ENCODE assay signal across 13 mouse cellular contexts in the genomic region with DNA sequence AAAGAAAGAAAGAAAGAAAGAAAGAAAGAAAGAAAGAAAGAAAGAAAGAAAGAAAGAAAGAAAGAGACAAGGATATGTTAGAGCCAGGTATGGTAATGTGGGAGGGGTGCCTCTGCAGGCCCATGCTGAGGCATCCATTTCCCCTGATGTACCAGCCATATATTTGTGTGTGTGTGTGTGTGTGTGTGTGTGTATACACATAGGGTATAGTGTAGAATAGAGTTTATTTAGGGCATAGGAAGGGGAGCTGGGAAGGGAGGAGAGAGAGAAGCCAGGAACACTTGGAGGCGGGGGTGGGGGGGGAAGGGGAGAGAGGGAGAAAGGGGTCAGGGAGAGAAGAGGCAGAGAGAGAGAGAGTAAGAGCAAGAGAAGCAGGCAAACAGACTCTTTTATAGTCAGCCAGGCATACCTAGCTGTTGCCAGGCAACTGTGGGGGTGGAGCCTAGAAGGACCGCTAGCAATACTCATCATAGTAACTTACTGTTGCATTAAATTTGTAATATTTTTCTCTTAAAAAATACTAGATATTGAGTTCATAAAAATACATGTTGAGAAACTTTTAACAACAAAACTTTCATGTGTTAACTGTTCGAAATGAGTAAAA.
A peak's percentile ranks its signal among the peaks of the same experiment; 100 is the strongest.
DNase-seq lines count a peak whose midpoint lies in the region; ATAC-seq and TF ChIP-seq lines count a peak whose summit lies in the region.
"Had no signal": no experiment of that assay in that cellular context is flagged by ENCODE, and none has a peak within 500 bp of the region (broad histone marks: within the 10 kb centered on the region; RNA-seq: fewer than 3 reads in every experiment).

No protein-coding gene starts in this region.

- no peaks in the 10 kb centered on the region for H3K27me3 ChIP-seq in intestine, embryonic 15.5 days (replicated peaks)
- no peaks in the 10 kb centered on the region for H3K27me3 ChIP-seq in intestine, postnatal 0 days (replicated peaks; ENCODE audit: control insufficient read depth, insufficient read depth, low read length)
- no peaks in the 10 kb centered on the region for H3K27me3 ChIP-seq in hindbrain, embryonic 12.5 days
- no peaks in the 10 kb centered on the region for H3K27me3 ChIP-seq in midbrain, embryonic 14.5 days (ENCODE audit: control insufficient read depth, insufficient read depth, low read length)
- H3K27me3 ChIP-seq: heart, embryonic 13.5 days had no signal

- TF ChIP-seq POLR2A in brain, embryonic 14.5 days (IDR thresholded peaks at IDR 0.05; ENCODE audit: borderline replicate concordance, extremely low read depth, insufficient read depth, insufficient read length, poor library complexity, severe bottlenecking), result no peak

- 61% methylated on average over 3 of the region's 3 CpGs for WGBS in intestine, embryonic 15.5 days
- WGBS in intestine, postnatal 0 days, result 58% methylated on average over 3 of the region's 3 CpGs
- 49% methylated on average over 3 of the region's 3 CpGs for WGBS in hindbrain, embryonic 12.5 days
- 38% methylated on average over 3 of the region's 3 CpGs for WGBS in midbrain, embryonic 14.5 days

- H3K27ac ChIP-seq in intestine, embryonic 15.5 days, result no peak overlapping the region
- no peak overlapping the region for H3K27ac ChIP-seq in intestine, postnatal 0 days (ENCODE audit: low read depth, low read length)
- H3K27ac ChIP-seq in hindbrain, embryonic 12.5 days, result no peak overlapping the region
- no peak overlapping the region for H3K27ac ChIP-seq in midbrain, embryonic 14.5 days (replicated peaks; ENCODE audit: low read depth, low read length)
- H3K27ac ChIP-seq: heart, embryonic 13.5 days had no signal

- H3K9ac ChIP-seq in intestine, embryonic 15.5 days, result no peak overlapping the region
- no peak overlapping the region for H3K9ac ChIP-seq in intestine, postnatal 0 days (ENCODE audit: low read depth, low read length)
- no peak overlapping the region for H3K9ac ChIP-seq in hindbrain, embryonic 12.5 days
- no peak overlapping the region for H3K9ac ChIP-seq in midbrain, embryonic 14.5 days (replicated peaks; ENCODE audit: low read length)
- H3K9ac ChIP-seq: heart, embryonic 13.5 days; liver, postnatal 0 days had no signal

- peak; percentile 60; the same call in 1 of the 2 replicates for ATAC-seq in intestine, embryonic 15.5 days
- ATAC-seq in intestine, postnatal 0 days, result no peak
- ATAC-seq in hindbrain, embryonic 12.5 days (ENCODE audit: low FRiP score), result peak; percentile 87
- peak; percentile 70; the same call in 1 of the 2 replicates for ATAC-seq in midbrain, embryonic 14.5 days (ENCODE audit: low FRiP score, low TSS enrichment)
- ATAC-seq: liver, postnatal 0 days had no signal

- no peaks in the 10 kb centered on the region for H3K4me1 ChIP-seq in intestine, embryonic 15.5 days (replicated peaks)
- H3K4me1 ChIP-seq in intestine, postnatal 0 days (replicated peaks; ENCODE audit: control insufficient read depth, insufficient read depth, low read length), result no peaks in the 10 kb centered on the region
- peaks cover 3% of the 10 kb centered on the region; the same call in 1 of the 2 replicates for H3K4me1 ChIP-seq in hindbrain, embryonic 12.5 days
- H3K4me1 ChIP-seq in midbrain, embryonic 14.5 days (ENCODE audit: control insufficient read depth, insufficient read depth, low read length), result no peaks in the 10 kb centered on the region
- H3K4me1 ChIP-seq: heart, embryonic 13.5 days had no signal

- H3K36me3 ChIP-seq in intestine, embryonic 15.5 days, result no peaks in the 10 kb centered on the region
- H3K36me3 ChIP-seq in intestine, postnatal 0 days (ENCODE audit: control insufficient read depth, insufficient read depth), result no peaks in the 10 kb centered on the region
- H3K36me3 ChIP-seq in hindbrain, embryonic 12.5 days, result no peaks in the 10 kb centered on the region
- H3K36me3 ChIP-seq in midbrain, embryonic 14.5 days (ENCODE audit: control insufficient read depth, insufficient read depth, low read length), result no peaks in the 10 kb centered on the region
- H3K36me3 ChIP-seq: heart, embryonic 13.5 days had no signal

- DNase-seq in brain, embryonic 14.5 days (ENCODE audit: low read depth), result peak; percentile 71
- DNase-seq in midbrain, embryonic 14.5 days, result peak; percentile 60
- no peak for DNase-seq in spleen, postnatal 14 days (ENCODE audit: low spot score in 2 of 2)
- DNase-seq in layer of hippocampus, adult 11-12 months (ENCODE audit: low spot score), result no peak
- DNase-seq in kidney, adult 18-20 months, result no peak
- DNase-seq: gastrocnemius, postnatal 10 days; kidney, adult 2 months; liver, postnatal 0 days; spleen, adult 18-20 months had no signal

- no peak overlapping the region for H3K4me2 ChIP-seq in intestine, embryonic 15.5 days (replicated peaks)
- no peak overlapping the region for H3K4me2 ChIP-seq in intestine, postnatal 0 days (replicated peaks; ENCODE audit: low read depth)
- H3K4me2 ChIP-seq in hindbrain, embryonic 12.5 days (replicated peaks), result no peak overlapping the region
- H3K4me2 ChIP-seq in midbrain, embryonic 14.5 days (ENCODE audit: low read length), result no peak overlapping the region
- H3K4me2 ChIP-seq: heart, embryonic 13.5 days had no signal

- no peak overlapping the region for H3K4me3 ChIP-seq in intestine, embryonic 15.5 days (replicated peaks)
- H3K4me3 ChIP-seq in intestine, postnatal 0 days (ENCODE audit: low read depth, low read length), result no peak overlapping the region
- H3K4me3 ChIP-seq in hindbrain, embryonic 12.5 days, result no peak overlapping the region
- no peak overlapping the region for H3K4me3 ChIP-seq in midbrain, embryonic 14.5 days (replicated peaks; ENCODE audit: low read depth, low read length)
- H3K4me3 ChIP-seq: heart, embryonic 13.5 days had no signal

- no peak for TF ChIP-seq CTCF in intestine, postnatal 0 days (IDR thresholded peaks at IDR 0.05; ENCODE audit: low read depth)
- TF ChIP-seq CTCF in brain, embryonic 14.5 days (IDR thresholded peaks at IDR 0.05; ENCODE audit: borderline replicate concordance, extremely low read depth, insufficient read depth, insufficient read length), result no peak

- H3K9me3 ChIP-seq in intestine, embryonic 15.5 days, result no peaks in the 10 kb centered on the region
- no peaks in the 10 kb centered on the region for H3K9me3 ChIP-seq in intestine, postnatal 0 days (ENCODE audit: control insufficient read depth)
- H3K9me3 ChIP-seq in hindbrain, embryonic 12.5 days (replicated peaks), result no peaks in the 10 kb centered on the region
- no peaks in the 10 kb centered on the region for H3K9me3 ChIP-seq in midbrain, embryonic 14.5 days (ENCODE audit: control insufficient read depth, low read length)
- H3K9me3 ChIP-seq: heart, embryonic 13.5 days had no signal

Comparison
In these comparisons a context has a peak if more than half of its experiments do, and no peak if none do; other contexts are left out.
1. DNase-seq: peak in brain, embryonic 14.5 days (single experiment) and midbrain, embryonic 14.5 days (single experiment); none in spleen, postnatal 14 days (0 of 2), layer of hippocampus, adult 11-12 months (single experiment) and kidney, adult 18-20 months (single experiment).